Mouse (Mus musculus): ENCODE measurements around the gene Ms4a13.

- no peak for TF ChIP-seq CTCF (IDR thresholded peaks at IDR 0.05; ENCODE audit: low read depth, low read length)
- TF ChIP-seq GATA1 (IDR thresholded peaks at IDR 0.05; ENCODE audit: borderline replicate concordance, low read length): no peak
- TF ChIP-seq TAL1 (conservative IDR thresholded peaks at IDR 0.05; ENCODE audit: low read depth, low read length): no peak
Measured at GRCm38 (mm10) chr19:11134852-11135251, 61.7 kb downstream of the Ms4a13 start.

Data from G1E (cell line).